Mouse (Mus musculus) MEL (cell line): Measurements from ENCODE around the gene Pde10a. TPM values are rescaled to one million over a fixed set of nuclear protein-coding genes. Genes with fewer than 3 reads are reported as not detected.

ENCODE experiments used
- DNase-seq: peaks from one replicate; pipeline ENCODE4 v3.0.0; 2011; ENCODE audit warnings: low read depth, low spot score
- H3K27ac ChIP-seq: 2 replicates; pipeline ENCODE4 v1.5.1; 2012; ENCODE audit warnings: low read depth, mild to moderate bottlenecking, control low read depth, low read length, moderate library complexity; ENCODE audit not compliant: control insufficient read depth
- H3K27me3 ChIP-seq, 2 experiments: fragments of 150-350 bp in 1 of 2; sonication (generic) in 1 of 2; 2 replicates each; pipeline ENCODE4 v1.6.1; 2012; ENCODE audit warnings: low read length in 2 of 2, mild to moderate bottlenecking in 2 of 2, improper control_type of control experiment in 1 of 2, moderate library complexity in 1 of 2; ENCODE audit not compliant: insufficient read depth in 2 of 2, control insufficient read depth in 1 of 2
- H3K36me3 ChIP-seq, 2 experiments: 2 replicates each; pipeline ENCODE4 v1.6.1; 2012 to 2014; ENCODE audit warnings: low read length in 2 of 2, improper control_type of control experiment in 1 of 2, inconsistent platforms in 1 of 2, mild to moderate bottlenecking in 1 of 2; ENCODE audit not compliant: insufficient read depth in 2 of 2, control insufficient read depth in 1 of 2
- H3K4me1 ChIP-seq, 2 experiments: fragments of 150-350 bp in 1 of 2; sonication (generic) in 1 of 2; 2 replicates each; pipeline ENCODE4 v1.6.1; 2012; ENCODE audit warnings: low read length in 2 of 2, improper control_type of control experiment in 1 of 2, mild to moderate bottlenecking in 1 of 2; ENCODE audit not compliant: insufficient read depth in 2 of 2, control insufficient read depth in 1 of 2
- H3K4me3 ChIP-seq, 2 experiments: fragments of 150-350 bp in 1 of 2; sonication (generic) in 1 of 2; 2 replicates each; pipeline ENCODE4 v1.5.1; 2012; ENCODE audit warnings: low read depth in 2 of 2, low read length in 2 of 2, mild to moderate bottlenecking in 2 of 2, moderate library complexity in 2 of 2, control low read depth in 1 of 2, improper control_type of control experiment in 1 of 2; ENCODE audit not compliant: control insufficient read depth in 1 of 2, insufficient read depth in 1 of 2
- H3K79me2 ChIP-seq: 2 replicates; pipeline ENCODE4 v1.6.1; 2012; ENCODE audit warnings: mild to moderate bottlenecking, low read length, moderate library complexity; ENCODE audit not compliant: control insufficient read depth, poor library complexity, insufficient read depth
- H3K9ac ChIP-seq: 2 replicates; pipeline ENCODE4 v1.6.1; 2012; ENCODE audit warnings: low read depth, mild to moderate bottlenecking, control low read depth, low read length, moderate library complexity; ENCODE audit not compliant: control insufficient read depth, poor library complexity, severe bottlenecking
- H3K9me3 ChIP-seq: fragments of 150-350 bp; sonication (generic); replicated peaks from 2 replicates; pipeline ENCODE4 v1.6.1; 2012; ENCODE audit warnings: mild to moderate bottlenecking, low read length, improper control_type of control experiment, moderate library complexity; ENCODE audit not compliant: insufficient read depth
- CHD1 ChIP-seq: IDR thresholded peaks from 2 replicates; pipeline ENCODE4 v1.6.1; 2012; ENCODE audit warnings: low read depth, mild to moderate bottlenecking, inconsistent platforms, low read length, improper control_type of control experiment
- CHD2 ChIP-seq: IDR thresholded peaks from 2 replicates; pipeline ENCODE4 v1.6.1; 2011; ENCODE audit warnings: low read length, improper control_type of control experiment
- ELF1 ChIP-seq: IDR thresholded peaks from 2 replicates; pipeline ENCODE4 v1.6.1; 2014; ENCODE audit warnings: low read depth, mild to moderate bottlenecking, inconsistent platforms, low read length, improper control_type of control experiment, moderate library complexity
- EP300 ChIP-seq, 2 experiments: IDR thresholded peaks; 2 replicates each; pipeline ENCODE4 v1.6.1; 2011; ENCODE audit warnings: improper control_type of control experiment in 2 of 2, low read length in 2 of 2, low read depth in 1 of 2, mild to moderate bottlenecking in 1 of 2
- ETS1 ChIP-seq: IDR thresholded peaks from 2 replicates; pipeline ENCODE4 v1.6.1; 2012; ENCODE audit warnings: low read depth, mild to moderate bottlenecking, inconsistent platforms, low read length, improper control_type of control experiment, moderate library complexity
- GABPA ChIP-seq: IDR thresholded peaks from 2 replicates; pipeline ENCODE4 v1.6.1; 2012; ENCODE audit warnings: low read depth, mild to moderate bottlenecking, inconsistent platforms, low read length, improper control_type of control experiment, moderate library complexity
- JUND ChIP-seq: IDR thresholded peaks from 2 replicates; pipeline ENCODE4 v1.6.1; 2011; ENCODE audit warnings: low read depth, mild to moderate bottlenecking, improper control_type of control experiment, low read length
- MAFK ChIP-seq: IDR thresholded peaks from 2 replicates; pipeline ENCODE4 v1.6.1; 2011; ENCODE audit warnings: low read depth, mild to moderate bottlenecking, low read length, improper control_type of control experiment, borderline replicate concordance
- MAX ChIP-seq: IDR thresholded peaks from 2 replicates; pipeline ENCODE4 v1.6.1; 2011; ENCODE audit warnings: low read length, improper control_type of control experiment
- MXI1 ChIP-seq: IDR thresholded peaks from 2 replicates; pipeline ENCODE4 v1.6.1; 2011; ENCODE audit warnings: mild to moderate bottlenecking, low read depth, low read length, improper control_type of control experiment
- MYB ChIP-seq: IDR thresholded peaks from 2 replicates; pipeline ENCODE4 v1.6.1; 2011; ENCODE audit warnings: mild to moderate bottlenecking, low read depth, low read length, improper control_type of control experiment
- MYC ChIP-seq: IDR thresholded peaks from 2 replicates; pipeline ENCODE4 v1.6.1; 2011; ENCODE audit warnings: low read depth, mild to moderate bottlenecking, low read length, improper control_type of control experiment, moderate library complexity
- NELFE ChIP-seq: IDR thresholded peaks from 2 replicates; pipeline ENCODE4 v1.6.1; 2011; ENCODE audit warnings: low read depth, low read length, improper control_type of control experiment
- POLR2A ChIP-seq, 2 experiments: IDR thresholded peaks; 2 replicates each; pipeline ENCODE4 v1.6.1; 2011 to 2012; ENCODE audit warnings: low read length in 2 of 2, mild to moderate bottlenecking in 2 of 2, control low read depth in 1 of 2, improper control_type of control experiment in 1 of 2, low read depth in 1 of 2, moderate library complexity in 1 of 2; ENCODE audit not compliant: control insufficient read depth in 1 of 2, insufficient read depth in 1 of 2, poor library complexity in 1 of 2
- POLR2AphosphoS2 ChIP-seq: IDR thresholded peaks from 2 replicates; pipeline ENCODE4 v1.6.1; 2011; ENCODE audit warnings: low read length, improper control_type of control experiment
- RAD21 ChIP-seq: IDR thresholded peaks from 2 replicates; pipeline ENCODE4 v1.6.1; 2011; ENCODE audit warnings: mild to moderate bottlenecking, low read depth, low read length, improper control_type of control experiment
- RCOR1 ChIP-seq: IDR thresholded peaks from 2 replicates; pipeline ENCODE4 v1.6.1; 2012; ENCODE audit warnings: low read depth, mild to moderate bottlenecking, inconsistent platforms, low read length, improper control_type of control experiment
- SIN3A ChIP-seq: IDR thresholded peaks from 2 replicates; pipeline ENCODE4 v1.6.1; 2012; ENCODE audit warnings: low read length, improper control_type of control experiment, inconsistent platforms
- SMC3 ChIP-seq: IDR thresholded peaks from 2 replicates; pipeline ENCODE4 v1.6.1; 2011; ENCODE audit warnings: low read depth, low read length, improper control_type of control experiment
- TBP ChIP-seq: IDR thresholded peaks from 2 replicates; pipeline ENCODE4 v1.8.0; 2011; ENCODE audit warnings: low read depth, low read length, improper control_type of control experiment
- UBTF ChIP-seq: IDR thresholded peaks from 2 replicates; pipeline ENCODE4 v1.6.1; 2012; ENCODE audit warnings: low read depth, mild to moderate bottlenecking, inconsistent platforms, low read length, improper control_type of control experiment, moderate library complexity, borderline replicate concordance; ENCODE audit not compliant: insufficient read depth
- USF1 ChIP-seq: IDR thresholded peaks from 2 replicates; pipeline ENCODE4 v1.6.1; 2014; ENCODE audit warnings: low read depth, mild to moderate bottlenecking, inconsistent platforms, low read length, improper control_type of control experiment, moderate library complexity
- USF2 ChIP-seq, 2 experiments: IDR thresholded peaks; 2 replicates each; pipeline ENCODE4 v1.6.1; 2011 to 2012; ENCODE audit warnings: improper control_type of control experiment in 2 of 2, low read length in 2 of 2, borderline replicate concordance in 1 of 2, inconsistent platforms in 1 of 2, low read depth in 1 of 2, mild to moderate bottlenecking in 1 of 2; ENCODE audit not compliant: insufficient read depth in 1 of 2
- ZKSCAN1 ChIP-seq: IDR thresholded peaks from 2 replicates; pipeline ENCODE4 v1.6.1; 2012; ENCODE audit warnings: low read depth, mild to moderate bottlenecking, inconsistent platforms, low read length, improper control_type of control experiment, moderate library complexity
- polyA plus RNA-seq, 2 experiments: library from polyadenylated mRNA; stranded (reverse) in 1 of 2; unstranded in 1 of 2; fragments of >175 nt in 1 of 2; fragments of >200 nt in 1 of 2; gene quantifications; 2 replicates each; pipeline versions ENCODE4 v1.2.1 to v1.2.4; 2012; ENCODE audit warnings: low replicate concordance in 2 of 2, low read depth in 1 of 2; ENCODE audit not compliant: insufficient read length in 2 of 2, insufficient read depth in 1 of 2, missing spikeins in 1 of 2
- total RNA-seq: library from RNA; depleted of rRNA; stranded (reverse); fragments of 300-350 nt; gene quantifications from 2 replicates; pipeline ENCODE4 v1.2.3, GENCODE M21; 2012

Pde10a gene
- total and polyA plus RNA-seq, 3 experiments: 3.1 to 6.9 TPM; not detected in 1

GRCm38 (mm10) chr17:8631701-8632100 is 106.5 kb downstream of the Pde10a start:
- H3K27ac ChIP-seq: no peak overlapping the region
- no peaks in the 10 kb centered on the region for H3K79me2 ChIP-seq
- H3K36me3 ChIP-seq: no peaks in the 10 kb centered on the region
- TF ChIP-seq RCOR1 (no peak), MAFK (no peak), JUND (no peak), GABPA (no peak), CHD2 (no peak), SIN3A (no peak), ETS1 (no peak), CHD1 (no peak), TBP (no peak), MAX (no peak), ELF1 (no peak), SMC3 (no peak), POLR2AphosphoS2 (no peak), NELFE (no peak), RAD21 (no peak), USF1 (no peak), USF2 (IDR thresholded peaks at IDR 0.05; ENCODE audit: borderline replicate concordance in 1 of 2, insufficient read depth in 1 of 2, low read depth in 1 of 2, low read length in 2 of 2) (no peak)
- H3K9me3 ChIP-seq: no peaks in the 10 kb centered on the region
- no peak overlapping the region for H3K4me3 ChIP-seq
- H3K9ac ChIP-seq: no peak overlapping the region
- H3K27me3 ChIP-seq: no peaks in the 10 kb centered on the region; a peak in 1 of 4 replicates
- DNase-seq: no peak
- H3K4me1 ChIP-seq: no peaks in the 10 kb centered on the region

DNA sequence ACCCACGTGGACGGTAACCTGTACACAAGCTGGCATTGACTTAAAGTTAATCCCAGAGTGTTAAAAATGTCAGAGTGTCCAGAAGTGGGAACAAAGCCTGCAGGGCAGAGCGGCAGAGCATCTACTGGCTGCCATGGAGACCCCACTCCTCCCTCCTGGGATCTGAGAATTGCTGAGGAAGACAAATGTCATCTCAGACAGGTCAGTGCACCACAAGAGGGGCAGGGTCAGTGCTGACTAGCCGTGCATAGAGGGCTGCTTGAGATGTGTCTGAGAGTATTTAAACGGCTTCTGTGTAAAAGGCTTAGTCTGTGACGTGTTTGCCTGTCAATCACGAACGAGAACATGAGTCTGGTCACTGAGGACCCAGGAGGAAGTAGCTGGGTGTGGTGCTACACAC is 108.4 kb downstream of the Pde10a start:
- no peak overlapping the region for H3K27ac ChIP-seq
- no peak for DNase-seq
- TF ChIP-seq MYB: no peak
- TF ChIP-seq ZKSCAN1: no peak
- TF ChIP-seq MAFK: no peak
- no peak for TF ChIP-seq POLR2A (IDR thresholded peaks at IDR 0.05; ENCODE audit: control insufficient read depth in 1 of 2, insufficient read depth in 1 of 2, low read depth in 1 of 2, low read length in 2 of 2, poor library complexity in 1 of 2)
- TF ChIP-seq MYC: no peak
- no peak for TF ChIP-seq SMC3
- TF ChIP-seq UBTF: no peak
- no peak for TF ChIP-seq EP300 (IDR thresholded peaks at IDR 0.05; ENCODE audit: low read depth in 1 of 2, low read length in 2 of 2)
- no peak for TF ChIP-seq MXI1
- no peak for TF ChIP-seq RCOR1
- no peak for TF ChIP-seq CHD1
- no peak for TF ChIP-seq USF2 (IDR thresholded peaks at IDR 0.05; ENCODE audit: borderline replicate concordance in 1 of 2, insufficient read depth in 1 of 2, low read depth in 1 of 2, low read length in 2 of 2)
- no peak for TF ChIP-seq TBP
- H3K9me3 ChIP-seq: no peaks in the 10 kb centered on the region
- H3K79me2 ChIP-seq: no peaks in the 10 kb centered on the region
- H3K9ac ChIP-seq: no peak overlapping the region
- H3K36me3 ChIP-seq: no peaks in the 10 kb centered on the region
- H3K27me3 ChIP-seq: no peaks in the 10 kb centered on the region; a peak in 1 of 4 replicates
- H3K4me3 ChIP-seq: no peak overlapping the region
- no peaks in the 10 kb centered on the region for H3K4me1 ChIP-seq
